Mouse (Mus musculus) cerebellum, postnatal 14 days (tissue): Measurements from ENCODE around the gene Cdk5.
"Not testable (repeated sequence)": the region's sequence is repeated elsewhere in the genome, so short reads cannot be mapped to it uniquely, and the experiment has no call there.

Experiments
- DNase-seq, 2 experiments: peaks; one replicate each; pipeline ENCODE4 v3.0.0; 2021; ENCODE audit warnings: mixed read lengths in 2 of 2

Gene Cdk5

DNA sequence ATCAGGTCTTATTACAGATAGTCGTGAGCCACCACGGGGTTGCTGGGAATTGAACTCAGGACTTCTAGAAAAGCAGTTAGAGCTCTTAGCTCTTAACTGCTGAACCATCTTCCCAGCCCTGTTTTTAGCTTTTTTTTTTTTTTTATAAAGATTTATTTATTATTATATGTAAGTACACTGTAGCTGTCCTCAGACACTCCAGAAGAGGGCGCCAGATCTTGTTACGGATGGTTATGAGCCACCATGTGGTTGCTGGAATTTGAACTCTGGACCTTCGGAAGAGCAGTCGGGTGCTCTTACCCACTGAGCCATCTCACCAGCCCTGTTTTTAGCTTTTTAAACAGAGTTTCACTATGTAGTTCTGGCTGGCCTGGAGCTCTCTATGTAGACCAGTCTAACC is 27.1 kb downstream of the Cdk5 start:
- DNase-seq, result not testable (repeated sequence)

DNA sequence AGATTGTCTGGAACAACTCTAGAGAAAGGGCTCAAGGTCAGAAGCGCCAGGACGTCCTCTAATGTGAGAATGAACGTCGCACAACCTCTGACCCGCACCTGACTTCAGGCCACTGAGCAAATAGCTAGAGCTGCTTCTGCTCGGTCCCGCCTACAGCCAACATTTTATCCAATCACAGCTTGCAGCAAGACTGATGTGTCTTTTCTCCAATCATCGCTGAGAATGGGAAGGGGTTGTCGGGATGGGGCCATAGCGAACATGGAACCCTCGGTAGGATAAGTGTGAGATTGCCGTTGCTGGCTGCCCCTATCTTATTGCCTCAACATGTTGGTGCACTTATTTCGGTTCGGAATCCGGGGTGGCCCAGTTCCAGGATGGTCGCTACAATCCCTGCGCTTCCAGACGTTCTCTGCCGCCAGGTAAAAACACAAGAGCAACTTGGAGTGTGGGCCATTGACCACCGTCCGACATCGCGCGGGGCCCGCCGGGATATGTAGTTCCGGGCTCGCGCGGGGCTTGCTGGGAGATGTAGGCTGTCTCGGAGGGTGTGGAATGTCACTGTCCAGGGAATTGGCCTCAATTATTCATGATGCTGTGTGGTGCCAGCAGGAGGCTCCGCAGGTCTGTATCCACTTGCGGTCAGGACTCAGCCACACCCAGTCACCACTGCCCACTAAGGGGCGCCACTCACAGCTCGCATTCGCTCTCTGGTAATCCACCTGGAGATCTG is 29.0 kb downstream of the Cdk5 start:
- DNase-seq, result peak; percentile 95 to 97

DNA sequence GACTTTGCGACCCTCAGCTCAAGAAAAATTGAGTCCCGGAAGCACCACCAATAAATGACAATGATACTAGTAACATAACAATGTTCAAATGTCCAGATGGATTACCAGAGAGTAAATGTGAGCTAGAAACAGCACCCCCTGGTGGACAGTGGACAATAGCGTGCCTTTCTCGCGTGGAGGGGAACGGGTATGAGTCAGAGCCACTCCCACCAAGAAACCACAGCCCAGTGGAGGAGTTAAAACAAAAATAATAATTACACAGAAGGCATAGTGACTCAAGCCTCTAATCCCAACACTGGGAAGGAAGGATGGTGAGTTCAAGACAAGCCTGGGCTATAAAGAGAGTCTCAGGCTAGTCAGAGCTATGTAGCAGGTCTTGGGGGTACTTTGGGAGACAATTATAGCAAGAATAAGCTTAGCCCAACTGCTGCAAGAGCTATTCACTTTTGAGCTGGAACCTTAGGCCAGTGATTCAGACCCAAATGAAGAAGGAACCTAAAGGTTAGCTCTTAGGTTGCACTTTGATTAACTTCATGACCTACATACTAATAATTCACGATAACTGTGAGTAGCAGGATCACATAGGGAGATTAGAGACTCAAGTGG is 29.8 kb downstream of the Cdk5 start, which contains the start of gene Abcb8:
TSS of gene Abcb8 (plus strand) at position 272 of the 606 bp plus-strand sequence.
- peak; percentile 91 to 95 for DNase-seq

DNA sequence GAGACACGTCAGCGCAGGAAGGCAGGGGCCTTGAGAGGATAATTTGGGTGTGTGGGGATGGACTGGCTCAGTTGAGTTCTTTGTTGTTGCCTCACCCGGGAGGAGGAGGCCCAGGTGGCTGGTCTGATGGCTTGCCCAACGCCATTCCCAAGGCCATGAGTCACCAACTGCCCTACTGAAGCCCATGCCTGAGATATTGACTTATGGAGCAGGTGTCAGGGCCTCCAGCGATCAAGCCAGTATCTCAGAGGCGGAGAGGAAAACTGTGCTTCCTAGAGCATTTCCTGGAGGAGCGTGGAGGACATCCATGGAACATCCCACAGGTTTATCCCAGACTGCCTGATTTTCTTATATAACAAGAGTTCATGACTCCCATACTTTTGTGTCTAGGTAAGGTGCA is 30.6 kb downstream of the Cdk5 start:
- no peak for DNase-seq

DNA sequence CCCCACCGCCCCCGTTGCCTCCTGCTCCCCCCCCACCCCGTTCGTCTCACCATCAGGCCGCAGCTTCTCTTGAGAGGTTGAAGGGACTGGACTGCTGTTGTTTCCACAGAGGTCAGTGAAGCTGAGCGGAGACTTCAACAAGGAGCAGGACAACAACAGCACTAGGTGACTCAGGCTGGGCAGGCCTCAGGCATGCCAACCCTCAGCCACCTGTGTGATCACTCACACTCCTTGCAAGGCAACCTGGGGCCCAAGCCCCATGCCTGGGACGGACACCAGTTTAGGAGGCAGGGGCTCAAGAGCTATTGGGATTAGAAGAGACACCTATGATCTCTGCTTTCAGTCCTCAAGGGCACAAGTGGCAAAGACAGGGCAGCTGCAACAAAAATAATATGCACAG is 31.5 kb downstream of the Cdk5 start, which contains the start of gene Atg9b:
TSS of gene Atg9b (minus strand) at position 280 of the 400 bp plus-strand sequence.
- DNase-seq, result no peak

DNA sequence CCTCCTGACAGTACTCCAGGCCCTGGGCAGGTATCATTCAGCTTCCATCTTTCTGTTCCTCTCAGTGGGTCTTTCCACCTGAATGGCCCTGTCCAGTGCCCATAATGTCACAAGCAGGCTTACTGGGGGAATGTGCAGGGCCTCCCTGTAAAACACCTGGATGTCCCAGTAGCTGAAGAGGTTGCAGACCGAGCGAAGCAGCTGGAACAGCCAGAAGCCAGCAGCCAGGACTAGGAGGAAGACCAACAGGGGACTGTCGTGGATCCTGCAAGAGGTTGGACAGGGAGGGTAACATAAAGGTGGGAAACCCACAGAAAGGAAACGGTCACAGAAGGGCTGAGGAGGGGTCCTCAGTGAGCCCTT is 33.7 kb downstream of the Cdk5 start:
- DNase-seq, result no peak

DNA sequence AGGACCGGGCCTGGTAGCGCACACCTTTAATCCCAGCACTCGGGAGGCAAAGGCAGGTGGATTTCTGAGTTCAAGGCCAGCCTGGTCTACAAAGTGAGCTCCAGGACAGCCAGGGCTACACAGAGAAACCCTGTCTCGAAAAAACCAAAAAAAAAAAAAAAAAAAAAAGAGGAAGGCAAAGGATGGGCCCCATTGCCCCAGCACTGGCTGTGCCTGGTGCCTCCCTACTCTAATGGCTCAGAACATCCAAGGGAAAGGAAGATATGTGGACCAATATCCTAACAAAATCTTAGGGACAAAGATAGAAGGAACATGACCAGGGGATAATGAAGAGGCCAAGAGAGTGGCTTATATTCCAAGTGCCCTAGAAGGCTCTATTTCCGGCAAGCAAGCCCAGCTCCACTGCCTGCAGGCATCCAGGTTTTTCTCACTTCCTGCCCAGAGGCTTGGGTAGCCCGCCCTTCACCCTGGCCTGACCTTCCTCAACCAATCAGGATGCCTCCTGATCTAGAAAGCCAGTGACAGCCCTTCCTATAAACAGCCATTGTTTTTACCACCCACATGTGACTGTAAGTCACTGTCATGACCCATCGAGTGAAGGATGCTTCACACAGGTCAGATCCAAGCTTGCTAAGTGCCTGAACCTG is 34.2 kb downstream of the Cdk5 start:
- DNase-seq, result no peak

DNA sequence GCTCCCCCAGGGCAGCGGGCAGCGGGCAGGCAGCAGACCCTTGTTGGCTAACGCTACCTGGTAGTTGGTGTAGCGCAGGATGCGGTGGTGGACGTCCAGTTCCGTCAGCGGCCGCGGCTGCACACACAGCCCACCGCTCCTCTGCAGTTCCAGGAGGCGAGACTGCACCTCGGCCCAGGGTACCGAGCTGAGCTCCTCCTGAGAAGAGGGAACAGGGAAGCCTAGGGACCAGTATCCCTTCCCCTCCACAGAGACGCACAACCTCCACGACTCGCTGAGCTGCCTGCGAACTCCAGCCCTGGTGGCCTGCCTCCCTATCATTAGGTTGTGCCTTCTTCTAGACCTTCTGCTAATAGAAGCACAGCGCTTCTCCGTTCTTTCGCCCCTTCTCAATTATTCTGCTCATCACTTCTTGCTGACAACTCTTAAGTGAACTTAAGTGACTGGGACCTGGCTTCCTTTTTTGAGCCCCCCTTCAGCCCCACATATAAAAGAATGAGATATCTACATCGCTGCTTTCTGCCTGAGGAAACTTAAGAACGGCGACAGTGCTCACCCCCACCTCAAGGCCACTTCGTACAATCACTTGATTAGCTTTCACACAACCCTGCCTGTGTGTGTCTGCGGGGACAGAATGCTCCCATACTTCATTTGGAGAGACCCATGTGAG is 34.9 kb downstream of the Cdk5 start:
- DNase-seq, result no peak

DNA sequence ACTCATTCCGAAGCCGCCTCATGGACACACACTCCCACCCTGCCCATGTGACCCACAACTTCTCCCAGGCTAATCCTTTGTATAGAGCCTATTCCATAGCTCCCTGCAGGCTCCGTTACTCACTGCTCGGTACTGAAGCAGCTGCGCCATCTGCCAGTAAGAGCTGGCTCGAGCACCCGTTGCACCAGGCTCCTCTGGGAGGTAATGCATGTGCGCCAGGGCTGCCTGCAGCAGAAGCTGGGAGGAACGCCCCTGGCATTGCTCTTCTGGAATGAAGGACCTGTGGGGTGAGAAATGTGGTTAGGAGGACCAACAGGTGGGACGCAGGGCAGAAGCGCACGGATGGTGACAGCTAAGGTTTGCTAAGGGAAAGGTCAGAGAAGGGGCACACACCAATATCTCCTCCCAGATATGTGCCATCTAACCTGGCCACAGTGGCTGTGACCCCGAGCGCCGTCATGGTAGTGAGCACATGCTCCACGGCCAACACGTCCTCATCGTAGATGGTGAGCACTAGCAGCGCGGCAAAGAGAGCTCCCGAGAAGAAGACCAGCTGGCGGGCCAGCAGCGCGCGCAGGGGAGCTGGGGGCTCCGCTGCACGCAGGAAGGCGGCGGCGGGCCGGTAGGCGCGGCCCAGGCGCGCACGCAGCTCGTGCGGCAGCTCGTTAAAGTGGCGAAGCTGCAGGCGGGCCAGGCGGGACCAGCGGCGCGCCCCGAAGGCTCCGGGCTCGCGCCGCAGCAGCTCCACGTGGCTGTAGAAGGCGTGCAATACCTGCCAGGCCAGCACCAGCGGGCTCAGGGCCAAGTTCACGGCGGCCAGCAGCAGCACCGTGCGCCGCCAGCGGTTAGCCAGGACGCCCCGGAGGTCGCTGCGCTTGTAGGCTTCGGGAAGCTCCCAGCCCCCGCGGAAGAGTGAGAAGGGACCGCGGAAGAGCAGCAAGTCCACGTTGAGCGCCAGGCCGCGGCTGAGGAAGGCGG is 35.8 kb downstream of the Cdk5 start:
- DNase-seq, result peak; percentile 45 to 64

DNA sequence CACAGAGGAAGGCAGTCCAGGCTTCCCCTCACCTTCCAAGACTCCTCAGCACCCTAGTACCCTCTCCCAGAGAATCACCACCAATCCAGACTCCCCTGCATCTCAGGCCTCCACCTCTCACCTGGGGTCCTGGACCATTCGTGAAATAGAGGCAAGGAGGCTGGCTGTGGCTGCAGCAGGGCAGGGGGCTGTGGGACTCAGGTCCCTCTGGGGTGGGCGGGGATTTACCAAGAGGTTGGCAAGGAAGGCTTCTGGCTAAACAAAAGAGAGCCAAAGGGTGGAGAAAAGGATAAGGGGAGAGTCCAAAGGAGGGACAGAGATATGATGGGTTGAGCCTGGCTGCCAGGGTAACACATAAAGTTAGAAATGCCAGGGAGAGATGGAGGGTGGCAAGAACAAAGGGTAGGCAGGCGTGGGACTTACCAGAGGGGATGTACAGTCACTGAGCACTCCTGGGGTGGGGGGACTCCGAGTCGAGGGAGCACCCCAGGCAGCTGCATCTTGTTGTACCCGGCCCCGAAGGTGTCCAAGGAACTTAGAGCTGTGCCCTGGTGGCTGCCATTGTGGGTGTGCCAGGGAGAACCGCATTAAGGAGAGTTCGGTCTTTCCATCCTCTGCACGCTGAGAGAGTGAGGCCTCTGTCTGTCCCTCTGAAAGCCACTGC is 37.3 kb downstream of the Cdk5 start:
- DNase-seq, result no peak

DNA sequence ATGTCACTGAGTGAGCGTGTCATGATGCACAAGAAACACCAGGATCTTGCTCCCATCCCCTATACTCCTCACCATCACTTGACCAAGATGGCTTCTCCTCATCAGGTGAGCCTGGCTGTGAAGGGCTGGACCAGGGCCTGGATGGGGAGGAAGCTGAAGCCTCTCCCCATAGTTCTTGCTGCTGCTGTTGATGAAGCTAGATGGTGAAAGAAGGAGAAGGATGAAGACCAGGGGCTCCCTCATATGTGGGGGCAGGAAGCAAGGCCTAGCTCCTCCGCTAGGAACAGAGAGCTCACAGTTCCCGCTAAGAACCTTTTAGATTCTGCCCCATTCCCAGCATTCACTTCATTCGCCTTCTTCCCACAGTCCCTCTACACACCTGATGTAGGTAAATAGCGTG is 38.0 kb downstream of the Cdk5 start:
- DNase-seq, result no peak

DNA sequence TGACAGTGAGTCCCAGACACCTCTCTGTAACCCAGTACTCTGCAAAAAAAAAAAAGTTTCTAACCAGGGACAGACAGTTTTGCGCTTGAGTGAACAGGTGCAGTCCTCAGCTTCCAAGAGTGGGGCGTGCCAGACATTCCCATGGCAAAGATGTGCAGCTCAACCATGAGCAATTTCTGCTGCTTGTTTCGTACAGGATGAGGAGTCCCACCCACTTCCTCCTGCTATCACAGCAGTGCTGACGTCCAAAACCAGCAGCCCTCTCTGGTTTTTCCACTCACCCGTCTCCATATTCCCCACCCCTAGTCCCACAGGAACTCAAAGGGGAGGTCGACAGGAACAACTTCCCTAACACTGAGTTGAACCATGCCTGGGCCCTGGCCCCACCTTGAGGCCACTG is 38.9 kb downstream of the Cdk5 start:
- no peak for DNase-seq

DNA sequence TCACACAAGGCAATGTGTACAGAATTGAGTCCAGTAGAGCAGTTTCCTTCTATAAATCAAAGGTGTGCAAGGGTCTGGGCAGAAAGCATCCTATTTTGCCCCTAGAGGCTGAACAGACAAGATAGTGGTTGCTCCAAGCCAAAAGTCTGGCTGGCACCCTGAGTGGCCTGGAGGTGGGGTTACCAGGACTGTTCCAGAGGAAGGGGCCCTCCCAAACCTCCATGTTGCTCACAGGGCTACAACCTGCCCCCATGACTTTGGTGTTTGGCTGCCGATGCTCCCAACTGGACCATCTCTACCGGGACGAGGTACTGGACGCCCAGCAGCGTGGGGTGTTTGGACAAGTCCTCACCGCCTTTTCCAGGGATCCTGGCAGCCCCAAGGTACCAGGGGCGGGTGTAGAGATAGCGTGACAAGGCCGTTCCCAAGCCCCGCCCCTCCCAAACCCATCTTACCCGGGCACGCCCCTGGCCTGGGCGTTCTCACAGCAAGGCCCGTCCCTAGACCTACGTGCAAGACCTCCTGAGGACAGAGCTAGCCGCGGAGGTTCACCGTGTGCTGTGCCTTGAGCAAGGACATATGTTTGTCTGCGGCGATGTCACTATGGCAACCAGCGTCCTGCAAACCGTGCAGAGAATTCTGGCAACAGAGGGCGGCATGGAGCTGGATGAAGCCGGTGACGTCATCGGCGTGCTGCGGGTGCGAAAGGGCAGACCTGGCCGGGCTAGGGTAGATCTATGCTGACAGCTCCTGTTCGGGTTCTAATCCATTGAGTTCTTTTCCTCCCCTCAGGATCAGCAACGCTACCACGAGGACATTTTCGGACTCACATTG is 40.1 kb downstream of the Cdk5 start:
- DNase-seq, result peak; percentile 98

DNA sequence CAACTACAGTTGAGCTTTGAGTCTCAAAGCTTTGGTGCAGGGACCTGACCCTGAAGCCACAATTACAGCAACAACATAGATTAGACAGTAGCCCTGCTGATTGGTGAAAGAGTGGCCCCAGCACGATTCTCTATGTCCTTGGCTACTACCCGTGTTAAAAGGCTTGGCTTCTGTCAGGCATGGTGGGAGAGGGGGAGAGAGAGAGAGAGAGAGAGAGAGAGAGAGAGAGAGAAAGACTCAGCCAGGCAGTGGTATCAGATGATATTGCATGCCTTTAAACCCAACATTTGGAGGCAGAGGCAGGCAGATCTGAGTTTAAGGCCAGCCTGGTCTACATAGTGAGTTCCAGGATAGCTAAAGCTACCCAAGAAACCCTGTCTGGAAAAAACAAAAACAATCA is 41.3 kb downstream of the Cdk5 start:
- DNase-seq, result no peak

DNA sequence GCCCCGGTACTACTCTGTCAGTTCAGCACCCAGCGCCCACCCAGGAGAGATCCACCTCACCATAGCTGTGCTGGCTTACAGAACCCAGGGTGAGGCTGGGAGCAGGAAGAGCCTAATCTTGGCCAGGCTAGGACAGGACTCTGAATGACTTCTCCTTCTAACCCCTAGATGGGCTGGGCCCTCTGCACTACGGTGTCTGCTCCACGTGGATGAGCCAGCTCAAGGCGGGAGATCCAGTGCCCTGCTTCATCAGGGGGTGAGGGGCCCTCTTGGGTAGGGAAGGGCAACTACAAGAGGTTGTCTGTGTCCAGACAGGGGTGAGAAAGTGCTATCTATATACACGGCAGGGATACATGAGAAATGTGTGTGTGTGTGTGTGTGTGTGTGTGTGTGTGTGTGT is 41.8 kb downstream of the Cdk5 start:
- DNase-seq, result no peak

DNA sequence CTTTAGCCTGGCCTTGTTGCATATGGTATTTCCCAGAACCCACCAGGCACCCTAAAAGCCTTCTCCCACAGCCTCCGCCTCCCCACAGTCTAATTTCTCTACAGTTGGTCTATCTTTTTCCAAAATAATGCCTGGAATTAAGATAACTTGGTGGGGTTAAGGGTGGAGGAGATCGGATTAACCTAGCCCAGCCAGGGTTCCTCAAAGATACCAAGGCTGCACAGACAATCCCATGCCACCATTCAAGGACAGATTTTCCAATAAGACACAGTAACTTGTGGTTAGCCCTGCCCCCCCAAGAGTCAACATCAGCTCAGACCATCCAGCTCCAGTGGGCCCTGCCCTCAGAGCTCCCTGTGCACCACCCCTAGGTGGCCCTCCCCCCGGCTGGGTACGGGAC is 42.8 kb downstream of the Cdk5 start:
- DNase-seq, result no peak

DNA sequence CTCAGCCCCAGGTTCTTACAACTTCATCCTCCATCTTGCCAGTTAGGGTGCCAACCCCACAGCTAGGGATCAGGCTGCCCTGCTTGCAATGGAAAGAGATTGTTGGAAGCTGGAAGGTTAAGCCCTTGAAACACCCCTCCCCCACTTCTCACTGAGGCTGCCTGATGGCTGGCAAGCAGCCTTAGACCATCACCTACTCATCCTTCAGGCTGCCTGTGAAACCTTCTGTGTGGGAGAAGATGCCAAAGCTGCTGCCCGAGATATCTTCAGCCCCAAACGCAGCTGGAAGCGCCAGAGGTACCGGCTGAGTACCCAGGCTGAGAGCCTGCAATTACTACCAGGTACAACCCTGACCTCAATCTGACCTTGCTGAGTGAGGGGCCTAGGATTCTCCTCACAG is 43.8 kb downstream of the Cdk5 start:
- peak in 1 of 2 experiments; percentile 50 for DNase-seq

DNA sequence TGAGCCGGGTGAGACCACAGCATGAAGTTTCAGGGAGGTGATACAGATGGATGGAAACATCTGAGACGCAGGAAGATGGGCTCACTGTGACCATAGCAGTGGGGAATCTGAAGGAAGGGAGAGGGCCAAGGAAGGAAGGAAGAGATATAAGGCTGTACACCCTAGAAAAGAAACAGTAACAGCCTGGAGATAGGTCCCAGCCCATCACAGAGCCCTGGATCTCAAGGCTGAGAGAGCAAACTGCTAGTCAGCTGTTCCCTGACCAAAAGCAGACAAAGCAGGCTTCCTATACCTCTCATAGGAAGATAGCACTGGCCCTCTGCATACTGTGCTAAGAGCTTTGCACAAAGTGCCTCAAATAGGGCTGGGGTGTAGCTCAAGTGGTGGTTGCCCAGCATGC is 44.6 kb downstream of the Cdk5 start:
- no peak for DNase-seq

DNA sequence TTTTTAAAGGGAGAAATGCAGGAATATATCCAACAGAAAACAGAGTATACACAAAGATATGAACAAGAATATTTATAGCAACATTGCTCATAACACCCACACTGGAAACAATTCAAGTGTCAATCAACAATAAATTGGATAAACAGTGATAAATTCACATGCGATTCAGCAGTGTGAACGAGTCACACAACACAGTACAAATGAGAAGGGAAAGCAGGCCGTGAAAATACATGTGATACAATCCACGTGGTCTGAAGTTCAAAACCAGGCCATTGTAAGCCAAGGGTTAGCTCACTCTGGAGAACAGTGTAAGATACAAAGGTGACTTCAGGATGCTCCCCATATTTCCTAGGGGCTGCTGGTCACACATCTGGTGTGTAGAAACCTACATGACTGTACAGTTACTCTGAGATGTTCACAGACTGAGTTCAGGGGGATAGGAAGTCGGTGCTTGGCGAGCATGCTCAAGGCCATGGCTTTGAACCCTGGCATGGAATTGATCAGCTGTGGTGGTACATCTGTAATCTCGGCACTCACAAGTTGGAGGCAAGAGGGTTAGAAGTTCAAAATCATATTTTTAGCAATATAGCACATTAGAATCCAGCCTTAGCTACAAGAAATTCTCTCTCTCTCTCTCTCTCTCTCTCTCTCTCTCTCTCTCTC is 48.5 kb downstream of the Cdk5 start:
- no peak for DNase-seq

DNA sequence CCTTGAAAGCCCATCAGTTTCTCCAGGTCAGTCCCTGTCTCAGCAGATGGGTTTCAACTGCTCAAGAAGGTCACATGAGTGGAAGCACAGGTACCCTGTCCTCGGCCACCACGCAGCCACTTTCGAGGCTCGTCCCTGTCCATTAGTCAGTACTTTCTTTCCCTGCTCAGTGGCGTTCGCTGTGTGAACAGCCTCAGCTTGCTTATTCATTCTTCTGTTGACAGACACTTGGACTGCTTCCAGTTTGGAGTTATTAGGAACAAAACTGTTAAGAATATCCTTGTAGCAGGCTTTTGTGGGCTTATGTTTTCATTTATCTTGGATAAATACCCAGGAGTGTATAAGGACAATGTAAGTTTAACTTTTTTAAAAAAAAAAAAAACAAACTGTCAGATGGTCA is 49.1 kb downstream of the Cdk5 start:
- DNase-seq, result no peak
